Mouse (Mus musculus): Measurements from ENCODE around the gene Krt18.

The Krt18 gene

GRCm38 (mm10) chr15:102074070-102074731, 46.2 kb downstream of the Krt18 start:
- ChIA-PET POLR2A (interaction anchor here (0.8 to 6.2 kb wide), 36 partner anchors 8 to 444 kb away, joined by 3 to 127 read pairs (median 6); partner anchors contain the start of genes Tns2 (in 3 of the 4), Csad (in 1 of the 4), Krt18 (in 1 of the 4) and Krt8 (in 1 of the 4)), CTCF (interaction anchor here in 1 of 4 experiments (0.6 to 1.2 kb wide), 3 partner anchors 26 to 56 kb away, joined by 3 to 7 read pairs (median 4); partner anchors contain the start of gene Tns2)

GRCm38 (mm10) chr15:102074876-102075585, 47.1 kb downstream of the Krt18 start:
- POLR2A ChIA-PET: interaction anchor here in 2 of 4 experiments (0.7 to 6.2 kb wide), 31 partner anchors 8 to 945 kb away, joined by 3 to 127 read pairs (median 6); partner anchors contain the start of genes Tns2 (in 2 of the 2), Csad (in 1 of the 2), Krt8 (in 1 of the 2) and Soat2 (in 1 of the 2)
- CTCF ChIA-PET: interaction anchor here in 2 of 4 experiments (0.5 to 1.6 kb wide), 3 partner anchors 26 to 200 kb away, joined by 3 read pairs; partner anchors contain the start of gene Tns2 (in 1 of the 2)

GRCm38 (mm10) chr15:102077111-102077677, 49.2 kb downstream of the Krt18 start:
- ChIA-PET POLR2A (interaction anchor here in 2 of 4 experiments (0.7 to 6.2 kb wide), 20 partner anchors 12 to 1235 kb away, joined by 3 to 127 read pairs (median 4); partner anchors contain the start of genes Sp1 (in 1 of the 2), Spryd3 (in 1 of the 2) and Tns2 (in 1 of the 2)), CTCF (interaction anchor here in 1 of 4 experiments (1.3 kb wide), 1 partner anchor 30 kb away, joined by 5 read pairs; no protein-coding TSS in a partner anchor)

- CTCF ChIA-PET: interaction anchor here in 2 of 4 experiments (0.7 to 2.6 kb wide), 5 partner anchors 18 to 95 kb away, joined by 3 to 7 read pairs (median 3); partner anchors contain the start of gene Tns2 (in 1 of the 2)
- POLR2A ChIA-PET: interaction anchor here (0.6 to 4.7 kb wide), 22 partner anchors 9 to 1056 kb away, joined by 3 to 125 read pairs (median 5); partner anchors contain the start of genes Soat2 (in 2 of the 4), Spryd3 (in 2 of the 4), Tns2 (in 2 of the 4) and Zfp740 (in 1 of the 4)
Measured at GRCm38 (mm10) chr15:102079221-102079620, 51.2 kb downstream of the Krt18 start.

GRCm38 (mm10) chr15:102079924-102080323, 51.9 kb downstream of the Krt18 start:
- CTCF ChIA-PET: interaction anchor here in 3 of 4 experiments (0.6 to 2.6 kb wide), 12 partner anchors 8 to 824 kb away, joined by 3 to 7 read pairs (median 4); partner anchors contain the start of genes Tns2 (in 2 of the 3) and Spryd3 (in 1 of the 3)
- POLR2A ChIA-PET: interaction anchor here (0.7 to 4.7 kb wide), 29 partner anchors 10 to 1056 kb away, joined by 3 to 125 read pairs (median 4); partner anchors contain the start of genes Spryd3 (in 3 of the 4), Tns2 (in 3 of the 4), Espl1 (in 1 of the 4) and Soat2 (in 1 of the 4)

GRCm38 (mm10) chr15:102080429-102080828, 52.4 kb downstream of the Krt18 start:
- POLR2A ChIA-PET: interaction anchor here (0.8 to 4.7 kb wide), 25 partner anchors 8 to 391 kb away, joined by 3 to 125 read pairs (median 5); partner anchors contain the start of genes Spryd3 (in 3 of the 4), Tns2 (in 2 of the 4), Eif4b (in 1 of the 4) and Espl1 (in 1 of the 4)

More at GRCm38 (mm10) chr15:102080429-102080828, 52.4 kb downstream of the Krt18 start:
- CTCF ChIA-PET: interaction anchor here in 3 of 4 experiments (0.6 to 2.6 kb wide), 11 partner anchors 9 to 825 kb away, joined by 3 to 7 read pairs (median 4); partner anchors contain the start of genes Tns2 (in 2 of the 3) and Spryd3 (in 1 of the 3)

Measured in embryonic stem cell, embryonic (primary cell).